Mouse (Mus musculus): ENCODE measurements around the gene Lrba. TPM values are rescaled to one million over a fixed set of nuclear protein-coding genes. Genes with fewer than 3 reads are reported as not detected.

Lrba gene
- polyA plus RNA-seq, 1 experiment from 2014 or later, result 6.0 TPM

DNA sequence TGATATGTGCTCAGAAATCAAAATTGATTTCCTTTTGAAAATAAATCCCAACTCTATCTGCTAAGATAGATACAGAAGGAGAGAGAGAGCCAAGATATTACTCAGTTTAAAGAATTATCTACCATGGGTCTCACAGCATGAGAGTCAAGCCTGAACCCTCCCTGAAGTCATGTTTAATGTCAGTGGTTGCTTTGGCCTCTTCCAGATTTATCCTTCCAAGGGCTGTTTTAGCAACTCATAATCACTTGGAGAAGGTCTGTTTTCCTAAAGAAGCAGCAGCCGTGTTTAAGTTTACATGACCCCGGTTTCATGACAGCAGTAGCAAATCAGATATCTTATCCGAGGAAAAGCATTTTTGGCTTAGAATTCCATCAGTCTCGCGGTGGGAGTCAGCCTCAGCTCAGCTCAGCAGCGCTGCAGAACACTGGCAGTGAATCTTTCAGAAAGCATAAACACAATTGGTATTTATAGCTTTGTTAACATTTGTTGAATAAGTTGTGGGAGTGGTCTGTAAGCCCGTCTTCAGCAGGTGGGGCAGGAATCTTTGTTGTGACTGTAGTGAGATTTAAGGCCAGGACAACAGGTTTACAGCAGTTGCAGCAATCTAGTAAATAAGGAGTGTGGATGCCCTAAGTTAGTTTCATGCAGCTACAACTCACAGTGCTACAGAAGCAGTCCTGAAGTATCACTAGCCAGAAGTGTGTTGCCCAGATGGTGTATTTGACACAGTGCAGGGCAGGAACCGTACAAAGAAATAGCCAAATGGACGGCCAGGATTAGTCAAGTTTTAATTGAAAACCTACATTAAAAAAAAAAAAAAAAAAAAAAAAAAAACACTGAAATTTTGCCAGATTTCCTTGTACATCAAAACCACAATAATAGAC lies 499.2 kb downstream of the Lrba start:
- Histone ChIP-seq H3K27me3 (ENCODE audit: insufficient read depth, low read length) (no peaks in the 10 kb centered on the region), H3K4me2 (replicated peaks; ENCODE audit: low read depth, low read length) (no peak overlapping the region), H3K4me3 (ENCODE audit: low read length) (no peak overlapping the region), H3K9me3 (ENCODE audit: low read length) (no peaks in the 10 kb centered on the region), H3K27ac (ENCODE audit: low read length) (no peak overlapping the region), H3K9ac (replicated peaks; ENCODE audit: low read length) (no peak overlapping the region), H3K36me3 (ENCODE audit: insufficient read depth, low read length) (no peaks in the 10 kb centered on the region), H3K4me1 (ENCODE audit: insufficient read depth, low read length) (peaks cover 6% of the 10 kb centered on the region; the same call in 1 of the 2 replicates)
- peak; percentile 54; the same call in 1 of the 2 replicates for ATAC-seq (ENCODE audit: low FRiP score, low TSS enrichment)
- WGBS, result 24% methylated on average over 9 of the region's 9 CpGs

DNA sequence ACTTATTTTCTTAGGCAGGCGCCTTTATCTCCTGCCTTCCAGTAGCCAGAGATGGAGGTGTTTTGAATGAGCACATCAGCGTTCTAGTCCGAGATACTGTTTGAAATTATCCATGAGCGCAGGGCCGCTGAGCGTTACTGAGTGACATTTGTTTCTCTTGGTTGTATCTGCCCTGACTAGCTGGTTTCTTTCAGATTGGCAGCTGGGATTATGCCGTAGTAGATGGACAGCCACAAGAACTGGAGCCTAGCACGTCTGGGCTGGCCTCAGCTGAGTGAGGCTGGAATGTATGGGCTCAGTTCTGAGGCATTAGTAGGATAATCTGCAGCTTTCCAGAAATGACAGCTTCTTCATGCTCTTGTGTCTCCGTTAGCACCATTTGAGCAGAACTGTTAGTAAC lies 500.6 kb downstream of the Lrba start:
- no peak overlapping the region for H3K27ac ChIP-seq (ENCODE audit: low read length)

DNA sequence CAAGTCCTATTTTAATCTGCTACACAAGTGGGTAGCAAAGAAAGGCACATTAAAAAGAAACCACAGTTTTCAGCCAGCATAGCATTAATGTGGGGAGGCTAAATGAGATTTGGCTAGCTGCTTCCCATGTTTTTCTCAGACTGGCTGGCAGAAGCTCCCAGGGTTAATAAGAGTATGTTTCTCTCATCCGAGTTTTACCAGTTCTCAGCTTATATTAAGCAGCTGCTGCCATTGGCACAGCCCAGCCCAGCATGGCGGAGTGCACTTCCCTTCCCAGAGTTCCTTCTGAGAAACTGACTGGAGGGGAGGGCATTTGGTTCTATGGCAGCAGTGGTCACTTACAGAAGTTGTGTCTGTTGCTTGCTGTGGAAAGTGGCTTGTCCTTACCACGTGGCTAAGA lies 514.4 kb downstream of the Lrba start:
- Histone ChIP-seq H3K4me2 (replicated peaks; ENCODE audit: low read depth, low read length) (no peak overlapping the region), H3K4me3 (ENCODE audit: low read length) (no peak overlapping the region), H3K9ac (replicated peaks; ENCODE audit: low read length) (no peak overlapping the region), H3K27ac (ENCODE audit: low read length) (no peak overlapping the region), H3K36me3 (ENCODE audit: insufficient read depth, low read length) (no peaks in the 10 kb centered on the region), H3K9me3 (ENCODE audit: low read length) (no peaks in the 10 kb centered on the region), H3K4me1 (ENCODE audit: insufficient read depth, low read length) (no peaks in the 10 kb centered on the region), H3K27me3 (ENCODE audit: insufficient read depth, low read length) (no peaks in the 10 kb centered on the region)
- WGBS, result 82% methylated on average over 3 of the region's 3 CpGs
- no peak for ATAC-seq (ENCODE audit: low FRiP score, low TSS enrichment)

More for the DNA sequence above, 500.6 kb downstream of the Lrba start:
- Histone ChIP-seq H3K4me1 (ENCODE audit: insufficient read depth, low read length) (peaks cover 6% of the 10 kb centered on the region; the same call in 1 of the 2 replicates), H3K9ac (replicated peaks; ENCODE audit: low read length) (no peak overlapping the region), H3K9me3 (ENCODE audit: low read length) (no peaks in the 10 kb centered on the region), H3K36me3 (ENCODE audit: insufficient read depth, low read length) (no peaks in the 10 kb centered on the region), H3K4me3 (ENCODE audit: low read length) (no peak overlapping the region), H3K27me3 (ENCODE audit: insufficient read depth, low read length) (no peaks in the 10 kb centered on the region), H3K4me2 (replicated peaks; ENCODE audit: low read depth, low read length) (no peak overlapping the region)
- no peak for ATAC-seq (ENCODE audit: low FRiP score, low TSS enrichment)
- 86% methylated on average over 9 of the region's 9 CpGs for WGBS

DNA sequence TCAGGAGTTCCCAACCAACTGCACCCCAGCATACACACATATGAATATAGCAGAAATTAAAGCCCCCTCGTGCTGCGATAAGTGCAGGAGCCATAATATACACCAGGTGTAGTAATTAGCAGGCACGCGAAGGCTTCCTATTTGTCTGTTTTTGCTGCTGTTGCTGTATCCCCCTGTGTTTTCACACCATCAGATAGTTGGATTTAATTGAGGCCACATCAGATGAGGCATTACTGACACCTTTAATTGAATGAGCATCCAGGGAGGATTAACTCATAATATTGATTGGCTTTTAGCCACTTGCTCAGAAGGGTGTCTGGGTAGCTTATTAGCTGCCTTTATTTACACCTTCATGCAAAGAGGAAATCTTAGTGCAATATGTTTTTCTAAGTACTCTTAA lies 515.3 kb downstream of the Lrba start:
- Histone ChIP-seq H3K27ac (ENCODE audit: low read length) (no peak overlapping the region), H3K4me1 (ENCODE audit: insufficient read depth, low read length) (no peaks in the 10 kb centered on the region), H3K9me3 (ENCODE audit: low read length) (no peaks in the 10 kb centered on the region), H3K9ac (replicated peaks; ENCODE audit: low read length) (no peak overlapping the region), H3K36me3 (ENCODE audit: insufficient read depth, low read length) (no peaks in the 10 kb centered on the region), H3K4me2 (replicated peaks; ENCODE audit: low read depth, low read length) (no peak overlapping the region), H3K4me3 (ENCODE audit: low read length) (no peak overlapping the region), H3K27me3 (ENCODE audit: insufficient read depth, low read length) (no peaks in the 10 kb centered on the region)
- no peak for ATAC-seq (ENCODE audit: low FRiP score, low TSS enrichment)
- WGBS, result 93% methylated on average over 4 of the region's 4 CpGs

DNA sequence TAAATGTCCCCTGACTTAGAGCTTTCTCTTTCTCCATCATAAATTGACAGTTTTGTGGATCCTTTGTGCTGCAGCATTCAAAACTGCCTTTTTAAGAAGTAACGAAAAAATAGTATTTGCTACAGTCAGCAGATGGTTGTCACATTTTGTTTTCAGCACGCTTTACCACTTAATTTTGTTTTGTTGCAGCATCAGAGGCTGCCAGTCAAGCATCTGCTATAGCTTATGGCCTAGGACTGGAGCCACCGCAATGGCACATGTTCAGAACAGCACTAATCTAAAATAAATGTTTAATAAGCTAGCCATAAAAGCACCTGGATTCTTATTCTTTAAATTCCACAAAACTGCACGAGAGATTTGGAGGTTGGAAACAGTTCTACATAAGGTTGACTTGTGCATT lies 520.9 kb downstream of the Lrba start:
- Histone ChIP-seq H3K9me3 (ENCODE audit: low read length) (no peaks in the 10 kb centered on the region), H3K4me1 (ENCODE audit: insufficient read depth, low read length) (0 out of 2 replicates have a peak, but pooled peaks cover 6% of the 10 kb centered on the region), H3K9ac (replicated peaks; ENCODE audit: low read length) (no peak overlapping the region), H3K36me3 (ENCODE audit: insufficient read depth, low read length) (no peaks in the 10 kb centered on the region), H3K27me3 (ENCODE audit: insufficient read depth, low read length) (no peaks in the 10 kb centered on the region), H3K4me2 (replicated peaks; ENCODE audit: low read depth, low read length) (no peak overlapping the region), H3K27ac (ENCODE audit: low read length) (no peak overlapping the region), H3K4me3 (ENCODE audit: low read length) (no peak overlapping the region)
- 76% methylated on average over 4 of the region's 4 CpGs for WGBS
- no peak for ATAC-seq (ENCODE audit: low FRiP score, low TSS enrichment)

DNA sequence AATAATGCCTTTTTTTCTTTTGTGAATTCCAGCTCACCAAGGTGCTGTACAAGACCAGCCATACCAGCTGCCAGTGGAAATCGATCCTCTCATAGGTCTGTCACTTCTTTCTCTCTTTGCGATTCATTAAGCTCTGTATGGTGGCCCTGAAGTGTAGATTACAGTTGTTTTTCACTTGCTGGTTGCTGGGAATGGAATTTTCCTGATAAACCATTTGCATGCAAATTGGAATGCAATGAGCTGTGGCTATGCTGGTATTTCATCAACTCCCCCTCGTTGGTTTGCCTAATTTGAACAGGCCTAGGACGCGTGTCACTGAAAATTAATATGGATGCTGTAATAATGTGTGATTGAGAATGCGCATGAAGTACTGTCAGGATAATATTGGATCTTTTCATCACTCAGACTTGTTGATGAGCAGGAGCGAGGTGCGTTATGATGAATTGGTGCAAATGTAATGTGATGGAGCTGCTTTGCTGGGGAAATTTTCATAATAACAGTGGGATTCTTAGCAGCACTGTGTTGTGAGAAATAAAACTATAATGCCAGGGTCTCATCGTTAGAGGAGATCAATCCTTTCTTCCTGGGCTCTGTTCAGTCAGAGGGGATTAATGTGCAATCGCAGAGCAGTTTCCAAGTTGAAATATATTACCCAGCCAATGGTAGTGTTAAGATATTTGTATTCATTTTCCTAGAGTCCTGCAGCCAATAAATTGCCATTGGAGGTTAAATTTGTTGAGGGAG lies 521.5 kb downstream of the Lrba start:
- no peak overlapping the region for H3K4me3 ChIP-seq (ENCODE audit: low read length)
- no peak overlapping the region for H3K9ac ChIP-seq (replicated peaks; ENCODE audit: low read length)
- H3K27me3 ChIP-seq (ENCODE audit: insufficient read depth, low read length), result no peaks in the 10 kb centered on the region
- no peaks in the 10 kb centered on the region for H3K9me3 ChIP-seq (ENCODE audit: low read length)
- 0 out of 2 replicates have a peak, but pooled peaks cover 6% of the 10 kb centered on the region for H3K4me1 ChIP-seq (ENCODE audit: insufficient read depth, low read length)
- no peak overlapping the region for H3K4me2 ChIP-seq (replicated peaks; ENCODE audit: low read depth, low read length)
- no peak; the same call in 1 of the 2 replicates for ATAC-seq (ENCODE audit: low FRiP score, low TSS enrichment)
- no peak overlapping the region for H3K27ac ChIP-seq (ENCODE audit: low read length)
- no peaks in the 10 kb centered on the region for H3K36me3 ChIP-seq (ENCODE audit: insufficient read depth, low read length)
- WGBS, result 63% methylated on average over 10 of the region's 10 CpGs

DNA sequence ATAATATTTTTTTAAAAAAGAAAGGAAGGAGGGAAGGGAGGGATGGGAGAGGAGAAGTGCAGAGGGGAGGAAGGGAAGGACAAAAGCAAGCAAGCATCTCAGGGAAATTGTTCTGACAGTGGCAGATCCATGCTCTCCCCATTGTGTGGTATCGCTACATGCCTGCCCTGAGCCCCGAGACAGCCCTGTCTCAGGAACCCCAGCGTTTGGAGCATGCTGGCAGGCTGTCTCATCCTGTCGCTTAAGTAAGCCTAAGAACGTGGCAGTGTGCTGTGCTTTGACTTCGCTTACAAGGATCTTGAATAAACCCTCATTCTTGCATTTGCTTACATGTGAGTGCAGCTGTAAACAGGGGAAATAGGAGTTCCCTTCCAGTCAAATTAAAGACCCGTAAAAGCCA lies 526.2 kb downstream of the Lrba start:
- no peaks in the 10 kb centered on the region for H3K36me3 ChIP-seq (ENCODE audit: insufficient read depth, low read length)
- no peak overlapping the region for H3K9ac ChIP-seq (replicated peaks; ENCODE audit: low read length)
- ATAC-seq (ENCODE audit: low FRiP score, low TSS enrichment), result no peak
- H3K4me3 ChIP-seq (ENCODE audit: low read length), result no peak overlapping the region
- H3K27ac ChIP-seq (ENCODE audit: low read length), result no peak overlapping the region
- H3K4me1 ChIP-seq (ENCODE audit: insufficient read depth, low read length), result peaks cover 15% of the 10 kb centered on the region; the same call in 1 of the 2 replicates
- H3K4me2 ChIP-seq (replicated peaks; ENCODE audit: low read depth, low read length), result no peak overlapping the region
- no peaks in the 10 kb centered on the region for H3K27me3 ChIP-seq (ENCODE audit: insufficient read depth, low read length)
- 58% methylated on average over 7 of the region's 7 CpGs for WGBS
- H3K9me3 ChIP-seq (ENCODE audit: low read length), result no peaks in the 10 kb centered on the region

DNA sequence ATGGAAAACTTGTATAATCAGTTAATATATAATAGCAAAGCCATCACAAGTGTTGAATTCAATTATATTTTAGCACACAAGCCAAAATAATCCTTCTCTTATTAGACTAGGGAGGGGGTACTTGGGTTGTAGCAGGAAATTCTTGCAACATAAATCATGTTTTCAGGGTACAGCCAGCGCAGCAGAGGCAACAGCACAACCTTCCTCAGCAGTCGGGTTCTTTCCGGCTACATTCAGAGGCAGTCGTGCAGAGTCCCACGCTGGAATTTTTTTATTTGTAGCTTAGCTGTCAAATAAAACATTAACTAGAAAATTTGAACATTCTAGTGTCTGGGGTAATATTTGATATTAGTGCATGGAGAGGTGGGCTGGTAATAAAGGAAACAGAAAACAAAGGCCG lies 529.7 kb downstream of the Lrba start:
- Histone ChIP-seq H3K4me2 (replicated peaks; ENCODE audit: low read depth, low read length) (no peak overlapping the region), H3K27ac (ENCODE audit: low read length) (peak overlapping the region; percentile 70), H3K9me3 (ENCODE audit: low read length) (no peaks in the 10 kb centered on the region), H3K4me3 (ENCODE audit: low read length) (no peak overlapping the region), H3K27me3 (ENCODE audit: insufficient read depth, low read length) (no peaks in the 10 kb centered on the region), H3K36me3 (ENCODE audit: insufficient read depth, low read length) (no peaks in the 10 kb centered on the region), H3K4me1 (ENCODE audit: insufficient read depth, low read length) (peaks cover 15% of the 10 kb centered on the region; the same call in 1 of the 2 replicates), H3K9ac (replicated peaks; ENCODE audit: low read length) (no peak overlapping the region)
- no peak; the same call in 1 of the 2 replicates for ATAC-seq (ENCODE audit: low FRiP score, low TSS enrichment)
- WGBS, result 19% methylated on average over 6 of the region's 6 CpGs

DNA sequence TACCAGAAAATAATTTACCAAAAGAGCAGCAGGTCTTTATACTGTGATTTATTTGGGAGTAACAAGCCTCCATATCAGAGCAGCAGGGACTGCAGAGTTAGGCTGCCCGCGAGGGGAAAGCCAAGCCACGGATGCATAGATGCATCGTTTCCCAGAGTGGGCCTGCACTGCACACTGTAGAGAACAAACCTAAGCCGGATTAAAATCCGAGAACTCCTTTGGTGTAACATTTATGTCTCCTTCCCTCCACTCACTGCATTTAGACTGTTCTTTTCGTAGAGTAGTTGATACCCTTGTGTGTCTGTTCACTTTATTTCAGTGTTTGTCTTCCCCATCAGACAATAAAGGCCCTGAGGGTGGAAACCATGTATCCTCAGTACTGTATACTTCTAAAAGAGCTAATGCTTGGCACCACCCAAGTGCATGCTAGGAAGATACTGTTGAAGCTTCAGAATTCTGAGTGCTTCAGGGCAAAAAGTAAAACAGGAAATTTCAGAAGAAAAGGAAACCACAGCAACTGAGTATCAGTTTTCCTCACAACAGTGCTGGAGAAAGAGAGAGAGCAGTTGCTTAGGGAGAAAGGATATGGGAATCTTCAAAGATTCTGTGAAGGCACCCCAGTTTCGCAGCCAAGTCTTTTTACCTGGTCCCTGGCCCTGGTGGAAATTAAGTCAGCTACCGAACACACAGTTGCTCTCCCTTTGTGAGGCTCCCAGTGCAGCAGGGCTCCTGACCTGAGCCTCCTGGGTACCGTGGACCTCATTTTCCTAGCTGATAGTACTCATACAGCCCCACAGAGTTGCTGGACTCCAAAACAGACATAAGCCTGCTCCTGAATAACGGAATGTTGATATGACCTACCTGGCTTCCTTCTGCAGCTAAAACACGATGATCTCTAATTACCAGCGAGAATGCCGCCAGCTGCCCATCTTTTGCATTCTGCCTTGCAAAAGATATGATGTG lies 530.4 kb downstream of the Lrba start:
- H3K4me2 ChIP-seq (replicated peaks; ENCODE audit: low read depth, low read length), result no peak overlapping the region

More for the DNA sequence above, 530.4 kb downstream of the Lrba start:
- Histone ChIP-seq H3K4me1 (ENCODE audit: insufficient read depth, low read length) (peaks cover 12% of the 10 kb centered on the region; the same call in 1 of the 2 replicates), H3K9ac (replicated peaks; ENCODE audit: low read length) (no peak overlapping the region), H3K27me3 (ENCODE audit: insufficient read depth, low read length) (no peaks in the 10 kb centered on the region), H3K9me3 (ENCODE audit: low read length) (no peaks in the 10 kb centered on the region), H3K4me3 (ENCODE audit: low read length) (no peak overlapping the region), H3K36me3 (ENCODE audit: insufficient read depth, low read length) (no peaks in the 10 kb centered on the region), H3K27ac (ENCODE audit: low read length) (peak overlapping the region; percentile 70)
- ATAC-seq (ENCODE audit: low FRiP score, low TSS enrichment), result no peak
- 65% methylated on average over 14 of the region's 14 CpGs for WGBS
